Mouse (Mus musculus): ENCODE measurements around the gene Nt5c. TPM values are rescaled to one million over a fixed set of nuclear protein-coding genes. Genes with fewer than 3 reads are reported as not detected.
"Not testable (repeated sequence)": the region's sequence is repeated elsewhere in the genome, so short reads cannot be mapped to it uniquely, and the experiment has no call there.

Nt5c gene
- total and polyA plus RNA-seq, 2 experiments from 2014 or later: 85.3 to 133 TPM

DNA sequence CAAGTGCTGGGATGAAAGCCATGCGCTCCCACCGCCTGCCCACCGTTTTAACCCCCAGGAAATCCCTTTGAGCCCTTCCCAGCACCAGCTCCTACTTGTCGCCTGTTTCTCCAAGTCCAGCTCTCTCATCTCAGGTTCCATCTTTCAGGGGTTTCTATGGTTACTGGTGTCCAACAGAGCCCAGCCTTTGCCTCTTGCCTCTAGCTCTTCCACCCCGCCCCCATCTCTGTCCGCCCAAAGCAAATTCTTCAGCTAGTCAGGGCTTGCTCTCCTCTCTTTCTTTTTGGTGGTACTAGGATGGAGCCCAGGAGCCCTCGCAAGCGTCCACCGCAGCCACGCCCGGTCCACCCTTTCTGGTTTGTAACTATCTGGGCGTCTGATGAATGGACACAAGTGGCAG is 6.5 kb downstream of the Nt5c start:
- H3K9ac ChIP-seq (replicated peaks; ENCODE audit: low read length, poor library complexity, severe bottlenecking): no peak overlapping the region

GRCm38 (mm10) chr11:115483726-115484125 is 7.9 kb downstream of the Nt5c start:
- peak; percentile 96 for TF ChIP-seq CTCF (IDR thresholded peaks at IDR 0.05)
- Histone ChIP-seq H3K27me3 (ENCODE audit: insufficient read depth, low read length) (no peaks in the 10 kb centered on the region), H3K4me1 (ENCODE audit: insufficient read depth, low read length) (no peaks in the 10 kb centered on the region), H3K36me3 (ENCODE audit: insufficient read depth, low read length) (peaks cover 7% of the 10 kb centered on the region), H3K27ac (ENCODE audit: low read depth, low read length) (no peak overlapping the region), H3K9ac (replicated peaks; ENCODE audit: low read length, poor library complexity, severe bottlenecking) (no peak overlapping the region), H3K4me2 (ENCODE audit: low read depth, low read length, poor library complexity, severe bottlenecking) (no peak overlapping the region), H3K4me3 (ENCODE audit: low read depth, low read length) (no peak overlapping the region), H3K9me3 (ENCODE audit: low read length) (no peaks in the 10 kb centered on the region)
- WGBS: 19% methylated on average over 6 of the region's 6 CpGs
- DNase-seq (ENCODE audit: low spot score) (peak; percentile 82), ATAC-seq (ENCODE audit: low FRiP score) (no peak)

More for the DNA sequence above, 6.5 kb downstream of the Nt5c start:
- WGBS: 30% methylated on average over 12 of the region's 12 CpGs
- 0 out of 2 replicates have a peak overlapping the region, but pooled peaks have one; percentile 12 for H3K27ac ChIP-seq (ENCODE audit: low read depth, low read length)
- H3K4me2 ChIP-seq (ENCODE audit: low read depth, low read length, poor library complexity, severe bottlenecking): no peak overlapping the region
- H3K4me1 ChIP-seq (ENCODE audit: insufficient read depth, low read length): no peaks in the 10 kb centered on the region
- no peak for ATAC-seq (ENCODE audit: low FRiP score)
- no peaks in the 10 kb centered on the region for H3K27me3 ChIP-seq (ENCODE audit: insufficient read depth, low read length)
- TF ChIP-seq CTCF (IDR thresholded peaks at IDR 0.05): no peak
- H3K4me3 ChIP-seq (ENCODE audit: low read depth, low read length): no peak overlapping the region
- H3K36me3 ChIP-seq (ENCODE audit: insufficient read depth, low read length): peaks cover 13% of the 10 kb centered on the region
- no peak for DNase-seq (ENCODE audit: low spot score)
- no peaks in the 10 kb centered on the region for H3K9me3 ChIP-seq (ENCODE audit: low read length)

GRCm38 (mm10) chr11:115483278-115483677 is 8.4 kb downstream of the Nt5c start:
- no peak overlapping the region for H3K27ac ChIP-seq (ENCODE audit: low read depth, low read length)
- ATAC-seq (ENCODE audit: low FRiP score) (no peak), DNase-seq (ENCODE audit: low spot score) (no peak)
- no peaks in the 10 kb centered on the region for H3K27me3 ChIP-seq (ENCODE audit: insufficient read depth, low read length)
- no peak overlapping the region for H3K4me3 ChIP-seq (ENCODE audit: low read depth, low read length)
- 0 out of 2 replicates have a peak, but pooled peaks cover 3% of the 10 kb centered on the region for H3K36me3 ChIP-seq (ENCODE audit: insufficient read depth, low read length)
- H3K9me3 ChIP-seq (ENCODE audit: low read length): no peaks in the 10 kb centered on the region
- WGBS: 68% methylated on average over 11 of the region's 11 CpGs
- no peak overlapping the region for H3K9ac ChIP-seq (replicated peaks; ENCODE audit: low read length, poor library complexity, severe bottlenecking)
- H3K4me2 ChIP-seq (ENCODE audit: low read depth, low read length, poor library complexity, severe bottlenecking): no peak overlapping the region
- H3K4me1 ChIP-seq (ENCODE audit: insufficient read depth, low read length): no peaks in the 10 kb centered on the region
- TF ChIP-seq CTCF (IDR thresholded peaks at IDR 0.05): no peak

GRCm38 (mm10) chr11:115481553-115482259 is 10.0 kb downstream of the Nt5c start:
- Histone ChIP-seq H3K27me3 (ENCODE audit: insufficient read depth, low read length) (no peaks in the 10 kb centered on the region), H3K4me1 (ENCODE audit: insufficient read depth, low read length) (no peaks in the 10 kb centered on the region; the same call in 1 of the 2 replicates), H3K4me3 (ENCODE audit: low read depth, low read length) (no peak overlapping the region), H3K9ac (replicated peaks; ENCODE audit: low read length, poor library complexity, severe bottlenecking) (no peak overlapping the region), H3K36me3 (ENCODE audit: insufficient read depth, low read length) (0 out of 2 replicates have a peak, but pooled peaks cover 3% of the 10 kb centered on the region), H3K4me2 (ENCODE audit: low read depth, low read length, poor library complexity, severe bottlenecking) (no peak overlapping the region), H3K9me3 (ENCODE audit: low read length) (no peaks in the 10 kb centered on the region), H3K27ac (ENCODE audit: low read depth, low read length) (no peak overlapping the region)
- TF ChIP-seq CTCF (IDR thresholded peaks at IDR 0.05): no peak
- 87% methylated on average over 6 of the region's 6 CpGs for WGBS
- DNase-seq (ENCODE audit: low spot score) (no peak), ATAC-seq (ENCODE audit: low FRiP score) (no peak)

DNA sequence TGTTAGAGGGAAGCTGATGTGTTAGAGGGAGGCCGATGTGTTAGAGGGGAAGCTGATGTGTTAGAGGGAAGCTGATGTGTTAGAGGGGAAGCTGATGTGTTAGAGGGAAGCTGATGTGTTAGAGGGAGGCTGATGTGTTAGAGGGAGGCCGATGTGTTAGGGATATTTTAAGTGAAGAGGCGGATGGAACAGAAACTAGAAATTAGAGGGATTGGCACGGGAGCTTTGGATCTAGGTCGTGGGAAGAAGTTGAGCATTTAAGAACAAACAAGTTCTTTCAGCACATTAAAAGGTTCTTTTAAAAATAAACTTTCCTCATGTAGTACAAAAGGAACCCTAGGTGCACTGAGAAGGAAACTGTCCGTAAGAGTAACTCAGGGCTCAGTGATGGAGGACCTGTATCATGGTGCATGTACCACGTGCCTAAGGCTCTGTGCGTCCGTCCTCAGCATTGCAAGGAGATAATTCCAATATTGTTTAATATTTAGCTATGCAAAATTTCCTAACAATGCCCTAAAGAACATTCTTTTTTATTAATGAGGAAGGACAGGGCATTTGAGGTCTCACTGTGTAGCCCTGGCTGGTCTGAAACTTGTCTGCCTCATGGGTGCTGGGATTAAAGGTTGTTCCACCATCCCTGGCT is 13.2 kb downstream of the Nt5c start:
- no peak overlapping the region for H3K4me3 ChIP-seq (ENCODE audit: low read depth, low read length)
- no peak for ATAC-seq (ENCODE audit: low FRiP score)
- WGBS: 91% methylated on average over 9 of the region's 9 CpGs
- no peak overlapping the region for H3K4me2 ChIP-seq (ENCODE audit: low read depth, low read length, poor library complexity, severe bottlenecking)
- no peak overlapping the region for H3K9ac ChIP-seq (replicated peaks; ENCODE audit: low read length, poor library complexity, severe bottlenecking)
- DNase-seq (ENCODE audit: low spot score): no peak
- H3K36me3 ChIP-seq (ENCODE audit: insufficient read depth, low read length): no peaks in the 10 kb centered on the region
- H3K27ac ChIP-seq (ENCODE audit: low read depth, low read length): no peak overlapping the region
- TF ChIP-seq CTCF (IDR thresholded peaks at IDR 0.05): no peak
- H3K27me3 ChIP-seq (ENCODE audit: insufficient read depth, low read length): no peaks in the 10 kb centered on the region
- peaks cover 5% of the 10 kb centered on the region; the same call in 1 of the 2 replicates for H3K4me1 ChIP-seq (ENCODE audit: insufficient read depth, low read length)
- no peaks in the 10 kb centered on the region for H3K9me3 ChIP-seq (ENCODE audit: low read length)

GRCm38 (mm10) chr11:115477388-115477787 is 14.3 kb downstream of the Nt5c start:
- not testable (repeated sequence) for H3K27me3 ChIP-seq (ENCODE audit: insufficient read depth, low read length); ATAC-seq (ENCODE audit: low FRiP score); H3K4me1 ChIP-seq (ENCODE audit: insufficient read depth, low read length); DNase-seq (ENCODE audit: low spot score); H3K36me3 ChIP-seq (ENCODE audit: insufficient read depth, low read length); H3K27ac ChIP-seq (ENCODE audit: low read depth, low read length); H3K9me3 ChIP-seq (ENCODE audit: low read length); H3K4me3 ChIP-seq (ENCODE audit: low read depth, low read length)
- Histone ChIP-seq H3K4me2 (ENCODE audit: low read depth, low read length, poor library complexity, severe bottlenecking) (0 out of 2 replicates have a peak overlapping the region, but pooled peaks have one; percentile 87), H3K9ac (replicated peaks; ENCODE audit: low read length, poor library complexity, severe bottlenecking) (peak overlapping the region; percentile 19; the same call in 1 of the 2 replicates)
- WGBS: 86% methylated on average over 7 of the region's 7 CpGs

DNA sequence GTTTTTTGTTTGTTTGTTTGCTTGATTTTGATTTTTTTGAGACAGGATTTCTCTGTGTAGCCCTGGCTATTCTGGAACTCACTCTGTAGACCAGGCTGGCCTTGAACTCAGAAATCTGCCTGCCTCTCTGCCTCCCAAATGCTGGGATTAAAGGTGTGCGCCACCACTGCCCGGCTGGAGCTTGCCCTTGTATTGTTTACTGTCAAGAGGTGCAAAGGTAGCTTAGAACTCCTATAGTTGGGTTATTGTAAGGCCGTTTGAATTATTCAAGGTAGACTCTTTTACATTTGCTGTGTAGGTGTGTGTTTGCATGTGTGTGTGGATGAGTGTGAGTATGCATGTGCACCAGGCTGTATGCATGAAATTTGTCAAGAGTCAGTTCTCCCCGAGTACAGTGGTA is 15.0 kb downstream of the Nt5c start:
- H3K27me3 ChIP-seq (ENCODE audit: insufficient read depth, low read length); H3K27ac ChIP-seq (ENCODE audit: low read depth, low read length); H3K9ac ChIP-seq (replicated peaks; ENCODE audit: low read length, poor library complexity, severe bottlenecking); H3K36me3 ChIP-seq (ENCODE audit: insufficient read depth, low read length); DNase-seq (ENCODE audit: low spot score); ATAC-seq (ENCODE audit: low FRiP score); H3K4me1 ChIP-seq (ENCODE audit: insufficient read depth, low read length); H3K9me3 ChIP-seq (ENCODE audit: low read length): not testable (repeated sequence)
- WGBS: 80% methylated on average over 4 of the region's 4 CpGs
- Histone ChIP-seq H3K4me3 (ENCODE audit: low read depth, low read length) (peak overlapping the region; percentile 83; the same call in 1 of the 2 replicates), H3K4me2 (ENCODE audit: low read depth, low read length, poor library complexity, severe bottlenecking) (peak overlapping the region; percentile 87)

Data from midbrain, postnatal 0 days (tissue).